Mouse (Mus musculus): ENCODE results near the gene Cpox. TPM values are rescaled to one million over a fixed set of nuclear protein-coding genes. Genes with fewer than 3 reads are reported as not detected.

The Cpox gene
- total RNA-seq, 2 experiments from 2014 or later, result 11.4 to 14.5 TPM

GRCm38 (mm10) chr16:58738800-58739199 is 68.7 kb downstream of the Cpox start:
- no peak for DNase-seq (ENCODE audit: low spot score in 2 of 2)

GRCm38 (mm10) chr16:58740751-58741150 is 70.7 kb downstream of the Cpox start:
- no peak for DNase-seq (ENCODE audit: low spot score in 2 of 2)

GRCm38 (mm10) chr16:58746715-58747114 is 76.6 kb downstream of the Cpox start:
- no peak for DNase-seq (ENCODE audit: low spot score in 2 of 2)

GRCm38 (mm10) chr16:58751314-58751713 is 81.2 kb downstream of the Cpox start:
- no peak for DNase-seq (ENCODE audit: low spot score in 2 of 2)

- DNase-seq (ENCODE audit: low spot score in 2 of 2), result no peak
These were observed 86.1 kb downstream of the Cpox start for GRCm38 (mm10) chr16:58756191-58756590.

GRCm38 (mm10) chr16:58763076-58763475 is 93.0 kb downstream of the Cpox start, which contains the start of gene Olfr172:
TSS of gene Olfr172 (minus strand) at chr16:58763176.
- DNase-seq (ENCODE audit: low spot score in 2 of 2), result no peak

Small RNA genes lying within 50 kb of the gene (microRNA-seq; reads per million reads assigned to microRNA genes)
- 0 reads per million in 2 experiments for gene Gm27564 (ENCODE audit: borderline number of aligned reads in 2 of 2)

Other genes with a start within 250 kb of the Cpox start
- gene St3gal6, start 146.0 kb upstream of the Cpox start, total RNA-seq (2021), result 10 to 100 TPM; 23.1 to 29.1 TPM
- not detected for gene Gm813, start 53.3 kb upstream of the Cpox start, total RNA-seq (2021)
- gene E330017A01Rik, start 31.6 kb upstream of the Cpox start, total RNA-seq (2021), result not detected
- gene Gpr15, start 48.8 kb downstream of the Cpox start, total RNA-seq (2021), result not detected
- 10 to 100 TPM; 67.0 to 77.6 TPM for gene Cldnd1, start 57.6 kb downstream of the Cpox start, total RNA-seq (2021)
- gene Olfr172, start 92.9 kb downstream of the Cpox start, total RNA-seq (2021), result not detected
- not detected for gene Olfr173, start 130.0 kb downstream of the Cpox start, total RNA-seq (2021)
- gene Olfr175-ps1, start 156.5 kb downstream of the Cpox start, total RNA-seq (2021), result not detected
- not detected for gene Olfr177, start 204.5 kb downstream of the Cpox start, total RNA-seq (2021)
- not detected for gene Olfr178, start 221.8 kb downstream of the Cpox start, total RNA-seq (2021)